Mouse (Mus musculus) E14TG2a.4 (cell line): ENCODE results near the gene Entpd1.

Source experiments
- CTCF ChIP-seq: conservative IDR thresholded peaks from 2 replicates; pipeline ENCODE4 v1.5.1; 2014; ENCODE audit warnings: low read length
- NANOG ChIP-seq: IDR thresholded peaks from 2 replicates; pipeline ENCODE4 v1.6.1; 2014; ENCODE audit warnings: borderline replicate concordance, low read length, mixed read lengths
- POU5F1 ChIP-seq: IDR thresholded peaks from 2 replicates; pipeline ENCODE4 v1.6.1; 2014; ENCODE audit warnings: low read length, borderline replicate concordance

DNA sequence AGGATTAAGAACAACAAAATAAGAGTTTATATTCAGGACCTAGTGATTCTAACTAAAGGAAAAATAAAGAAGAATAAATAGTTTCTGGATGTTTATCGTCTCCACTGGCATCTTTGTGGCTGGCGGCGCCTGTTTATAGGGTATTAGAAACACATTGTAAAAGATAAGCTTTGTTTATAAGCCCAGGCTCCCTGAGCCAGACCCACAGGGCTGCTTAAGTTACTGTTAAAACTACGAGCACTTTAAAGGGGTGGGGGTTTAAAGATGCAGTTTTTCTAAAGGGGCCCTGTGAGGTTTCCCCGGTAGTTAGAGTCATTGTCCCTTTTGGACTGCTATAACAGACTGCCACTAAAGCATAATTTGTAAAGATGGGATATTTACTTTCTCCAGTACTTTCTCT is 102.5 kb downstream of the Entpd1 start:
- TF ChIP-seq CTCF (no peak), NANOG (no peak), POU5F1 (no peak)
